Mouse (Mus musculus) spleen, adult 12 weeks (tissue): ENCODE data around the gene Kdm5a.

ENCODE experiments used
- DNase-seq: peaks from one replicate; pipeline ENCODE4 v3.0.0; 2022; ENCODE audit warnings: low spot score

Gene Kdm5a

GRCm38 (mm10) chr6:120472455-120473140 is 108.7 kb downstream of the Kdm5a start:
- no peak for DNase-seq

- no peak for DNase-seq
Measured at GRCm38 (mm10) chr6:120473427-120473826, 109.5 kb downstream of the Kdm5a start.

- no peak for DNase-seq
Measured at GRCm38 (mm10) chr6:120475288-120475687, 111.4 kb downstream of the Kdm5a start.

GRCm38 (mm10) chr6:120479302-120479701 is 115.4 kb downstream of the Kdm5a start:
- DNase-seq, result no peak

- no peak for DNase-seq
Measured at GRCm38 (mm10) chr6:120480361-120480760, 116.4 kb downstream of the Kdm5a start.

GRCm38 (mm10) chr6:120481538-120481937 is 117.6 kb downstream of the Kdm5a start:
- DNase-seq, result no peak

GRCm38 (mm10) chr6:120482021-120482420 is 118.1 kb downstream of the Kdm5a start:
- no peak for DNase-seq

- DNase-seq, result no peak
Measured at GRCm38 (mm10) chr6:120482756-120483155, 118.8 kb downstream of the Kdm5a start.

- DNase-seq, result peak; percentile 54
Measured at GRCm38 (mm10) chr6:120483211-120483626, 119.3 kb downstream of the Kdm5a start.

GRCm38 (mm10) chr6:120485038-120485437 is 121.1 kb downstream of the Kdm5a start:
- peak; percentile 37 for DNase-seq

- no peak for DNase-seq
Measured at GRCm38 (mm10) chr6:120486051-120486510, 122.2 kb downstream of the Kdm5a start.

- DNase-seq, result no peak
Measured at GRCm38 (mm10) chr6:120488647-120489046, 124.7 kb downstream of the Kdm5a start.

- DNase-seq, result no peak
Measured at GRCm38 (mm10) chr6:120489461-120489860, 125.5 kb downstream of the Kdm5a start.

- DNase-seq, result no peak
Measured at GRCm38 (mm10) chr6:120491064-120491463, 127.1 kb downstream of the Kdm5a start.

GRCm38 (mm10) chr6:120491862-120492498 is 128.1 kb downstream of the Kdm5a start:
- DNase-seq, result no peak

- DNase-seq, result no peak
Measured at GRCm38 (mm10) chr6:120492499-120493373, 128.8 kb downstream of the Kdm5a start.

- no peak for DNase-seq
Measured at GRCm38 (mm10) chr6:120493374-120494181, 129.7 kb downstream of the Kdm5a start, which contains the start of gene Tmem121b. Tmem121b (minus strand) TSS chr6:120493807.
